Mouse (Mus musculus): ENCODE results near the gene Hist2h2bb. TPM values are rescaled to one million over a fixed set of nuclear protein-coding genes. Genes with fewer than 3 reads are reported as not detected.
A peak's percentile ranks its signal among the peaks of the same experiment; 100 is the strongest.

Gene Hist2h2bb
- polyA plus RNA-seq, 1 experiment, result 3.6 TPM

GRCm38 (mm10) chr3:96230404-96230803 lies 39.1 kb upstream of the Hist2h2bb start:
- TF ChIP-seq POLR2A (IDR thresholded peaks at IDR 0.05; ENCODE audit: borderline replicate concordance, low read depth, low read length) (no peak), CTCF (IDR thresholded peaks at IDR 0.05; ENCODE audit: low read depth, low read length) (no peak)
- Histone ChIP-seq H3K27ac (ENCODE audit: insufficient read depth, low read depth, low read length) (no peak overlapping the region), H3K4me3 (ENCODE audit: insufficient read depth, low read length) (no peak overlapping the region), H3K4me1 (ENCODE audit: control insufficient read depth, insufficient read depth, low read length) (peaks cover 52% of the 10 kb centered on the region)

- no peak overlapping the region for H3K4me3 ChIP-seq (ENCODE audit: insufficient read depth, low read length)
- H3K27ac ChIP-seq (ENCODE audit: insufficient read depth, low read depth, low read length), result no peak overlapping the region
- H3K4me1 ChIP-seq (ENCODE audit: control insufficient read depth, insufficient read depth, low read length), result peaks cover 45% of the 10 kb centered on the region
- TF ChIP-seq POLR2A (IDR thresholded peaks at IDR 0.05; ENCODE audit: borderline replicate concordance, low read depth, low read length), result no peak
- TF ChIP-seq CTCF (IDR thresholded peaks at IDR 0.05; ENCODE audit: low read depth, low read length), result no peak
Measured at GRCm38 (mm10) chr3:96230910-96231757, 38.4 kb upstream of the Hist2h2bb start.

GRCm38 (mm10) chr3:96231758-96232120 lies 37.8 kb upstream of the Hist2h2bb start:
- H3K4me1 ChIP-seq (ENCODE audit: control insufficient read depth, insufficient read depth, low read length), result peaks cover 47% of the 10 kb centered on the region
- TF ChIP-seq CTCF (IDR thresholded peaks at IDR 0.05; ENCODE audit: low read depth, low read length) (no peak), POLR2A (IDR thresholded peaks at IDR 0.05; ENCODE audit: borderline replicate concordance, low read depth, low read length) (no peak)

GRCm38 (mm10) chr3:96234914-96235313 lies 34.6 kb upstream of the Hist2h2bb start:
- Histone ChIP-seq H3K27ac (ENCODE audit: insufficient read depth, low read depth, low read length) (no peak overlapping the region), H3K4me1 (ENCODE audit: control insufficient read depth, insufficient read depth, low read length) (peaks cover 23% of the 10 kb centered on the region), H3K4me3 (ENCODE audit: insufficient read depth, low read length) (no peak overlapping the region)
- TF ChIP-seq POLR2A (IDR thresholded peaks at IDR 0.05; ENCODE audit: borderline replicate concordance, low read depth, low read length) (no peak), CTCF (IDR thresholded peaks at IDR 0.05; ENCODE audit: low read depth, low read length) (no peak)

More at GRCm38 (mm10) chr3:96231758-96232120, 37.8 kb upstream of the Hist2h2bb start:
- Histone ChIP-seq H3K4me3 (ENCODE audit: insufficient read depth, low read length) (no peak overlapping the region), H3K27ac (ENCODE audit: insufficient read depth, low read depth, low read length) (no peak overlapping the region)

GRCm38 (mm10) chr3:96235836-96236235 lies 33.7 kb upstream of the Hist2h2bb start:
- Histone ChIP-seq H3K27ac (ENCODE audit: insufficient read depth, low read depth, low read length) (no peak overlapping the region), H3K4me1 (ENCODE audit: control insufficient read depth, insufficient read depth, low read length) (peaks cover 16% of the 10 kb centered on the region), H3K4me3 (ENCODE audit: insufficient read depth, low read length) (no peak overlapping the region)
- TF ChIP-seq CTCF (IDR thresholded peaks at IDR 0.05; ENCODE audit: low read depth, low read length), result no peak
- no peak for TF ChIP-seq POLR2A (IDR thresholded peaks at IDR 0.05; ENCODE audit: borderline replicate concordance, low read depth, low read length)

GRCm38 (mm10) chr3:96236834-96237334 lies 32.7 kb upstream of the Hist2h2bb start:
- TF ChIP-seq CTCF (IDR thresholded peaks at IDR 0.05; ENCODE audit: low read depth, low read length), result no peak
- no peak for TF ChIP-seq POLR2A (IDR thresholded peaks at IDR 0.05; ENCODE audit: borderline replicate concordance, low read depth, low read length)
- peaks cover 12% of the 10 kb centered on the region for H3K4me1 ChIP-seq (ENCODE audit: control insufficient read depth, insufficient read depth, low read length)
- peak overlapping the region; percentile 57 for H3K4me3 ChIP-seq (ENCODE audit: insufficient read depth, low read length)
- H3K27ac ChIP-seq (ENCODE audit: insufficient read depth, low read depth, low read length), result peak overlapping the region; percentile 69; the same call in 1 of the 2 replicates

GRCm38 (mm10) chr3:96237335-96237903 lies 32.1 kb upstream of the Hist2h2bb start:
- H3K4me1 ChIP-seq (ENCODE audit: control insufficient read depth, insufficient read depth, low read length), result peaks cover 16% of the 10 kb centered on the region
- H3K27ac ChIP-seq (ENCODE audit: insufficient read depth, low read depth, low read length), result peak overlapping the region; percentile 69
- peak overlapping the region; percentile 57 for H3K4me3 ChIP-seq (ENCODE audit: insufficient read depth, low read length)
- TF ChIP-seq CTCF (IDR thresholded peaks at IDR 0.05; ENCODE audit: low read depth, low read length), result no peak
- no peak for TF ChIP-seq POLR2A (IDR thresholded peaks at IDR 0.05; ENCODE audit: borderline replicate concordance, low read depth, low read length)

GRCm38 (mm10) chr3:96237904-96238511 lies 31.5 kb upstream of the Hist2h2bb start:
- H3K4me1 ChIP-seq (ENCODE audit: control insufficient read depth, insufficient read depth, low read length), result peaks cover 20% of the 10 kb centered on the region
- no peak for TF ChIP-seq CTCF (IDR thresholded peaks at IDR 0.05; ENCODE audit: low read depth, low read length)
- TF ChIP-seq POLR2A (IDR thresholded peaks at IDR 0.05; ENCODE audit: borderline replicate concordance, low read depth, low read length), result no peak
- H3K4me3 ChIP-seq (ENCODE audit: insufficient read depth, low read length), result peak overlapping the region; percentile 57
- peak overlapping the region; percentile 69 for H3K27ac ChIP-seq (ENCODE audit: insufficient read depth, low read depth, low read length)

- H3K4me3 ChIP-seq (ENCODE audit: insufficient read depth, low read length), result peak within 1 kb of the TSS; percentile 59
- H3K4me1 ChIP-seq (ENCODE audit: control insufficient read depth, insufficient read depth, low read length), result peaks cover 31% of the 10 kb centered on the region
- peak within 1 kb of the TSS; percentile 80 for H3K27ac ChIP-seq (ENCODE audit: insufficient read depth, low read depth, low read length)
Measured at GRCm38 (mm10) chr3:96238954-96239793, 30.4 kb upstream of the Hist2h2bb start, which contains the start of gene Hist2h3c2. Gene Hist2h3c2 (minus strand): TSS chr3:96239127.

GRCm38 (mm10) chr3:96239949-96240798 lies 29.4 kb upstream of the Hist2h2bb start, which contains the start of gene Hist2h2aa2:
Gene Hist2h2aa2 (minus strand): TSS chr3:96240276.
- Histone ChIP-seq H3K4me3 (ENCODE audit: insufficient read depth, low read length) (peak within 1 kb of the TSS; percentile 59), H3K27ac (ENCODE audit: insufficient read depth, low read depth, low read length) (peak within 1 kb of the TSS; percentile 80), H3K4me1 (ENCODE audit: control insufficient read depth, insufficient read depth, low read length) (peaks cover 34% of the 10 kb centered on the region)

All from bone marrow macrophage, adult 2 months (primary cell).